Mouse (Mus musculus) ES-E14 (cell line): ENCODE data around the gene Lrmp.

Experiments used
- CHD2 ChIP-seq: IDR thresholded peaks from 2 replicates; pipeline ENCODE4 v1.6.1; 2014; ENCODE audit warnings: mild to moderate bottlenecking, low read depth, low read length, inconsistent platforms
- HCFC1 ChIP-seq: IDR thresholded peaks from 2 replicates; pipeline ENCODE4 v1.6.1; 2012; ENCODE audit warnings: low read length, inconsistent platforms, borderline replicate concordance; ENCODE audit not compliant: insufficient read depth

DNA sequence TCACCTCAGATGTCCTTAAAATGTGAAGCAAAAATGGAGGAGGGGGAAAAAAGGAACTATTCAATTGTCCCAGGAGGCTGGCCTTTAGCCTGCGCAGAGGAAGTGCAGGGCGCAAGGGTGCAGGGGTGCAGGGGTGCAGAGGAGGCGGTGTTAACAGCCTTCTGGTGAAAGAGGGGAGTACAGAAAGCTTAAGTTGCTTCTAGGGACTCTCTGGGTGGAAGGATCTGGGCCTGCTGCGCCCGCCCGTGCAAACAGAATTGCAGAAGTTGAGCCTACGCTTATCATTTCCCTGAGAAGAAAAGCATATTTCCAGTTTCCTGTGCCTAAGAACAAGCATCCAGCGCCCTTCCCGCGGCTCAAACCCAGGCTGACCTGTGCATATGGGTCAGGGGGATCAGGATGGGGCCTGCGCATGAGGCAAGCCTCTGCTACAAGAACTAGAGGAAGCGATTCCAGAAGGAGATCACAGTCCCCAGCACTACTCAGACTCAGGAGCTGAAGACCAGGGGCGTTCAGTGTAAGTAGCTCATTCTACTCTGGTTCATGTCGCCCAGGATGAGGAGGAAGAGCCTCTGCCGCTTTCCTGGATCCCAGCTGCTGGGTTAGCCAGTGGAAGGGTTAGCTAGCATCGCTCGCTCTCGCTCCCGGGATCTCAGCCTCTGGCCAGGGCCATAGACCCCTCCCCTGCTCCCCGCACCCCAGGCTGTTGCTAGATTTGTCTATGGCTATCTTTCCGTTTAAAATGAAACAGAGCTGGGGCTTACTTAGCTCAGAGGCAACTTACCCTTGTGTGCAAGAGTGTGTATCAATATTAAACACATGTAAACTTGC is 6.4 kb downstream of the Lrmp start:
- no peak for TF ChIP-seq HCFC1
- no peak for TF ChIP-seq CHD2
